Mouse (Mus musculus) kidney, embryonic 16.5 days (tissue): ENCODE data around the gene Dock8. TPM values are rescaled to one million over a fixed set of nuclear protein-coding genes. Genes with fewer than 3 reads are reported as not detected.
A peak's percentile ranks its signal among the peaks of the same experiment; 100 is the strongest.

Source experiments
- ATAC-seq: fragments of 200-750 bp; cut with Nextera tagmentation; 2 replicates; pipeline ENCODE4 v1.8.0; 2017; ENCODE audit warnings: moderate TSS enrichment; ENCODE audit not compliant: low FRiP score, low TSS enrichment
- H3K27ac ChIP-seq: fragments of 300-500 bp; sonication (generic); 2 replicates; pipeline ENCODE4 v1.5.1; 2014; ENCODE audit warnings: low read length
- H3K27me3 ChIP-seq: fragments of 300-500 bp; sonication (generic); 2 replicates; pipeline ENCODE4 v1.6.1; 2014; ENCODE audit warnings: low read length, control low read depth, mixed read lengths; ENCODE audit not compliant: insufficient read depth
- H3K36me3 ChIP-seq: fragments of 300-500 bp; sonication (generic); 2 replicates; pipeline ENCODE4 v1.6.1; 2014; ENCODE audit warnings: low read length, control low read depth, mixed read lengths; ENCODE audit not compliant: insufficient read depth
- H3K4me1 ChIP-seq: fragments of 300-500 bp; sonication (generic); 2 replicates; pipeline ENCODE4 v1.6.1; 2014; ENCODE audit warnings: low read length, control low read depth, mixed read lengths; ENCODE audit not compliant: insufficient read depth
- H3K4me2 ChIP-seq: fragments of 300-500 bp; sonication (generic); replicated peaks from 2 replicates; pipeline ENCODE4 v1.6.1; 2014; ENCODE audit warnings: low read depth, low read length
- H3K4me3 ChIP-seq: fragments of 300-500 bp; sonication (generic); 2 replicates; pipeline ENCODE4 v1.5.1; 2014; ENCODE audit warnings: mild to moderate bottlenecking, low read length
- H3K9ac ChIP-seq: fragments of 300-500 bp; sonication (generic); replicated peaks from 2 replicates; pipeline ENCODE4 v1.6.1; 2014; ENCODE audit warnings: low read length
- H3K9me3 ChIP-seq: fragments of 300-500 bp; sonication (generic); 2 replicates; pipeline ENCODE4 v1.6.1; 2016; ENCODE audit warnings: low read length, control low read depth
- WGBS: fragments of 180-500 bp; shearing (Covaris S2); extraction: QIAGEN DNeasy Blood & Tissue Kit; methylation state at CpG from one replicate; pipeline ENCODE4 v1.1.7; 2014; 5-methylcytosine and 5-hydroxymethylcytosine counted together
- polyA plus RNA-seq: library from polyadenylated mRNA; unstranded; fragments of >200 nt; fragmentation: Nextera tagmentation; extraction: Ambion mirVana; gene quantifications from 2 replicates; pipeline ENCODE4 v1.2.1, GENCODE M21; 2015

The Dock8 gene
- polyA plus RNA-seq, 1 experiment from 2014 or later, result 3.9 TPM

DNA sequence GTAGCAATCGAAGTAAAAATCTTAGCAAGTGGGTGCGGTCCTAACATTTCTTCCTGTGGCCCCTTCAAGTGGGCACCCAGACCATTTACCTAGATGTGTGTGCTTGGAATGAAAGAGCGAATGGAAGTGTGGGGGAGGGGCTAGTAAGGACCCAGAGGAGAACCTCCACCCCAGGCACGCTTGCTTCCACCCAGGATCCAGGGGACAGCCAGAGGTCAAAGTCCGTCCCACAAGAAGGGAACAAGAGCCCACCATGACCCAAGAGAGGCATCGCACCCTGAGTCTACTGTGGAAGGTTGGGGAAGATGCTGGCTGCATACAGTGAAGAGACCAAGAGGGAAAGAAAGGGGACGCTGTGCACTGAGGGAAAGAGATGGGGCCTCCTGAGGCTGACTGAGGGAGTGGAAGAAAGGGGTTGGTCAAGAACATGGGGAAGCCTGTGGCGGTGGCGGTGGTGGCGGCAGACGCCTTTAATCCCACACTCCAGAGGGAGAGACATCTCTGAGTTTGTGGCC lies 209.3 kb downstream of the Dock8 start:
- Histone ChIP-seq H3K36me3 (no peaks in the 10 kb centered on the region), H3K9ac (no peak overlapping the region), H3K27me3 (no peaks in the 10 kb centered on the region), H3K4me1 (peaks cover 25% of the 10 kb centered on the region), H3K4me3 (no peak overlapping the region), H3K27ac (no peak overlapping the region), H3K9me3 (peaks cover 10% of the 10 kb centered on the region; the same call in 1 of the 2 replicates), H3K4me2 (no peak overlapping the region)
- no peak for ATAC-seq
- WGBS, result 81% methylated on average over 11 of the region's 11 CpGs

DNA sequence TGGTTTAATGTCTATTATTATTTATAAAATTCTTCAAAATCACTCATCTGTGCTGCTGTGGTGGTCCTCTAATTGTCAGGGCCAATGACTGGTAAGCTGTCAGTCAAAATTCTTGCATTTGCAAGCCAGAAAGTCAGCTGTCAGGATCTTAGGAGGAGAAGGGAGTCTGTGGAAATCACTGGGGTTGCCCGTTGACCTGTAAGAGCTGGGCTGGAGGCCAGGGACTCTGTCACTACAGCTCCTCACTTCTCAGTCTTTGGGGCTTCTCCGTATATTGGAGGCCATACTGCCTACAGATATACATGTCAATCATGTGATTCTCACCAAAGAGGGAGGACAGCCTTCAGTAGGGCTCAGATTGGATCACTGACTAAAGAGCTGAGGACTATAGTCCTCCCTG lies 221.3 kb downstream of the Dock8 start:
- Histone ChIP-seq H3K27ac (peak overlapping the region; percentile 57; the same call in 1 of the 2 replicates), H3K4me3 (no peak overlapping the region), H3K9ac (no peak overlapping the region), H3K4me1 (peaks cover 10% of the 10 kb centered on the region; the same call in 1 of the 2 replicates), H3K36me3 (no peaks in the 10 kb centered on the region), H3K4me2 (no peak overlapping the region), H3K9me3 (0 out of 2 replicates have a peak, but pooled peaks cover 2% of the 10 kb centered on the region), H3K27me3 (no peaks in the 10 kb centered on the region)
- ATAC-seq, result no peak
- WGBS, result 55% methylated on average over 2 of the region's 2 CpGs

DNA sequence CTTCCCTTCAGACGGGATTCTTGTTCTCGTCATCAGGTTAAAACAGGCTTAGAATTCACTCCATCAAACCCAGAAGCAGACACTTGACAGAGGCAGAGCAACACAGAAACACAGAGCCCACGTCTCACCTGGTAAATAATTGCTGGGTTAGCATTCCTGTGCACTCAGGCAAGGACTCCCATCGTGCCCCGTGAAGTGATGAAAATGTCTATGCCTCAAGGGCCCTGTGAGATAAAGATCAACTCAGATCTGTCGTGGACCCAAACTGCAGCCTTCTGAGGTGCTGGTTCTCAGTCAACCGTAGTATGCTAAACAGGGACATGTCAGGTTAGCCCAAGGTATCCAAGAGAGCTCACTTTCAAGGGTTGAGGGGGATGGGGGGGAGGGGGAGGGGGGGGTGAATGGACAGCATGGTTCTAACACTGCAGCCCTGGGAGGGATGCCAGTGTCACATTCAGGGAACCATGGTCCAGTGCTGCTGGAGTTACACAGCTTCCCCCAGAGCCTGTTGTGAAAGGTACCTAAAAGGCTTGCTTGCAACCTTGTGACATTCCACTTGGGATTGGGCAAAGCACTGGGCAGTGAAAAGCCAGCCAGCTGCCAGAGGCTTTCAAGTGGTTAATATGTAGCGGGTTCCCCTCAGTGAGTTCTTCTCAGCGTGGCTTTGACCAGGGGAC lies 222.8 kb downstream of the Dock8 start:
- peak; percentile 91 for ATAC-seq
- peak overlapping the region; percentile 89 for H3K27ac ChIP-seq
- no peaks in the 10 kb centered on the region for H3K27me3 ChIP-seq
- H3K4me1 ChIP-seq, result peaks cover 6% of the 10 kb centered on the region; the same call in 1 of the 2 replicates
- 0 out of 2 replicates have a peak, but pooled peaks cover 2% of the 10 kb centered on the region for H3K9me3 ChIP-seq
- no peak overlapping the region for H3K9ac ChIP-seq
- 47% methylated on average over 9 of the region's 9 CpGs for WGBS
- H3K4me2 ChIP-seq, result peak overlapping the region; percentile 23; the same call in 1 of the 2 replicates
- H3K4me3 ChIP-seq, result no peak overlapping the region
- H3K36me3 ChIP-seq, result no peaks in the 10 kb centered on the region

DNA sequence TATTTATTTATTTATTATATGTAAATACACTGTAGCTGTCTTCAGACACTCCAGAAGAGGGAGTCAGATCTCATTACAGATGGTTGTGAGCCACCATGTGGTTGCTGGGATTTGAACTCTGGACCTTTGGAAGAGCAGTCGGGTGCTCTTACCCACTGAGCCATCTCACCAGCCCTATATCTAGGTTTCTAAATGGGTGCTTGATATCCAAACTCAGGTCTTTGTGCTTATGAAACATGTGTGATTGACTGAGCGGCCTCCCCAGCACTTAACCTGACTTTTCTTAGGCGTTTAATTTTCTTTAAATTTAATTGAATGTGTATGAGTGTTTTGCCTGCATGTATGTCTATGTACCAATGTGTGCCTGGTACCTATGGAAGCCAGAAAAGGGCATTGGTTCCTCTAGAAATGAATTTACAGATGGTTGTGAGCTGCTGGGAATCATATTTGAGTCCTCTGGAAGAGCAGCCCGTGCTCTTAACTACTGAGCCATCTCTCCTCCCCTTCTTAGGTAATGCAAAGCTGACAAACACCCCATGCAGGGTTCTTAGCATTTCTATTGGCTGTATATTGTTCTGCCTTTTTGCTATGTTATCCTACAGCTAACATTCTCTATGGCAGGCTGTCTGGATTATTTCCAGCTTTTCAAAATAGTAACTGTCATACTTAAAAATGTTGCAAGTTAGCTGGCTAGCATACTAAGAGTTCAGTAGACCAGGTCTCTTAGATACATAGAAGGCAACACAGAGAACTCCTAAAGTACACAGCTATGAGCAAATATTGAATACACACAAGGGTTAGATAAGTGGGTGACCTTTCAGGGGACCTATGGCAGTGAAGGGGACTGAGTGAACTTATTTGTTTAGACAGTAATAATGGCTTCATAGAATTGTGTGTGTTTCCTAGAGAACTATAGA lies 231.0 kb downstream of the Dock8 start:
- peaks cover 4% of the 10 kb centered on the region; the same call in 1 of the 2 replicates for H3K27me3 ChIP-seq
- WGBS, result 77% methylated on average over 4 of the region's 4 CpGs
- no peak overlapping the region for H3K27ac ChIP-seq
- no peaks in the 10 kb centered on the region for H3K4me1 ChIP-seq
- no peaks in the 10 kb centered on the region for H3K36me3 ChIP-seq
- H3K9ac ChIP-seq, result no peak overlapping the region
- H3K4me3 ChIP-seq, result no peak overlapping the region
- no peak for ATAC-seq
- H3K9me3 ChIP-seq, result no peaks in the 10 kb centered on the region
- H3K4me2 ChIP-seq, result no peak overlapping the region

DNA sequence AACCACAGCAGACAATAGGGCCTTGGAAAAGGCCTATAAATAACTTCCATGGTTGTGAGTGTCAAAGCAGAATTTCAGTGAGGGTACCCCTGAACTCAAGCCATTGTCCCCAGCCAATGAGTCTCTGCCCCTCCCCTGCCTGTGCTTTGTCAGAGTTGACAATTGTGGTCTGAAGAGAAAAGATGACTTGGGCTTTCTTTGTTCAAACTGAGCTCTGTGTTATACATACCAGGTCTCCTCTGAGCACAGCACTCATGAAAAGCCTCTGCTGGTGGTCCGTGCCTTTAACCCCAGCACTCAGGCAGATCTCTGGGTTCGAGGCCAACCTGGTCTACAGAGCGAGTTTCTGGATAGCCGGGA lies 231.6 kb downstream of the Dock8 start:
- no peaks in the 10 kb centered on the region for H3K36me3 ChIP-seq
- H3K4me3 ChIP-seq, result no peak overlapping the region
- H3K9me3 ChIP-seq, result no peaks in the 10 kb centered on the region
- H3K4me2 ChIP-seq, result no peak overlapping the region
- WGBS, result 65% methylated on average over 4 of the region's 4 CpGs
- peaks cover 7% of the 10 kb centered on the region; the same call in 1 of the 2 replicates for H3K27me3 ChIP-seq
- H3K4me1 ChIP-seq, result no peaks in the 10 kb centered on the region
- ATAC-seq, result no peak
- H3K9ac ChIP-seq, result no peak overlapping the region
- no peak overlapping the region for H3K27ac ChIP-seq

DNA sequence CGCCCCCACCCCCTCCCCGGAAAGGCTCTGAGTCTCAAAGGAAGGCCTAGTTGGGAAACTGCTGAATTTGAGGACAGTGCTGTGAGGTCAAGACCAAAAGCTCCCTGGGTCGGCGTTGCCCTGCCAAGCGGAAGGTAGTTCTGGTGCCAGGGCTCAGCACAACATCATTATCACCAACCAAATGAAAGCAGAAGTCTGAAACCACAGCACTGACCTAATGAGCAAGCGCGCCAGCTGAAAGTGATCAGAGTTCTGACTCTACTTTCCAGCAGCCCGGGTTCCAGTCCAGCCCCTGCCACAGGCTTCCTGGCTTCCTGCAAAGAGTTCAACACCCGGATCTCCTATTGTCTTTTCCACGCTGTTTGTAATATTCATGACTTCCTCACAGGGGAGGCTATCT lies 232.7 kb downstream of the Dock8 start:
- no peak for ATAC-seq
- 56% methylated on average over 10 of the region's 10 CpGs for WGBS
- Histone ChIP-seq H3K36me3 (no peaks in the 10 kb centered on the region), H3K27me3 (peaks cover 10% of the 10 kb centered on the region; the same call in 1 of the 2 replicates), H3K27ac (no peak overlapping the region), H3K4me3 (no peak overlapping the region), H3K4me2 (no peak overlapping the region), H3K9me3 (no peaks in the 10 kb centered on the region), H3K9ac (no peak overlapping the region), H3K4me1 (0 out of 2 replicates have a peak, but pooled peaks cover 5% of the 10 kb centered on the region)

DNA sequence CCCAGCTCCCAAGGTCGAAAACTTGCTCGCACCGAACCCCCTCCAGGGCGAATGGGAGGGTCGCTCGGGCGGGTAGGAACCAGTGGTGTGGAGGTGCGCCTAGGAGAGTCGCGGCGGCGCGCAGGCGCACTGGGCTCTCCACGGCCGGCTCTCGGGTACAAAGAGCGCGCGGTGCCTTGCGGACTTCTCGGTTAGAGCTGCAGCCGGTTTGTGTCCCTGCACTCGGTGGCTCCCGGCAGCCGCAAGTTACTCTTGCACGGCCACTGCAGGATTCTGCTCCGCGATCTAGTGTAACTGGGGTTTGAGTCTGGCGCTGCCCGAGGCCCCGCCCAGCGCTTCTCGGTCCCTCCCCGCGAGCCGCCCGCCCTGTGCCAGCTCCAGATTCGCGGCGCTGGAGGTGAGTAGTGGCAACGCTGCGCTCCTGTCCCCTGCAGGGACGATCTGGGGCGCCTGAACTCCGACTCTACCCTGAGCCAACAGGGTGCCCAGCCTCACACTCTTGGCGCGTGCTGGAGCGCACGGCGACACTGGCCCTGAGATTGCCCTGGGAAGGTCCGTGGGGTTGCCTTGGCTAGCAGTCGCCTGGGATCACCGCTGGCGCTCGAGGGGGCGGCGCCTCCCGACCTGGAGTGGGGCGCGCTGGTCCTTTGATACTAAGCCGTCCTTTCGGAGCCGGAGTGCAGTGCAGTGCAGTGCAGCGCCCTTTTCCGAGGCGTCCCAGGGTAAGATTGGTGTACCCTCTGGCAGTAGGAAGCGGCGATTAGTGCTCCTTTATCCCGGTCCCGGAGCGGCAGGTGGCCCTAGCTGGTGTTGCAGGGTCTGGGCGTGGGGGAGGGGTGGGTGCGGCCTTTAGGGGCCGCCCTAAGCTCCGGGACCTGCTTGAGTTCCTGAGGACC lies 237.5 kb downstream of the Dock8 start, which contains the start of gene Kank1:
TSS of gene Kank1 (plus strand) at position 380 of the 896 bp plus-strand sequence.
- WGBS, result under 1% methylated on average over 74 of the region's 76 CpGs
- Histone ChIP-seq H3K9me3 (no peaks in the 10 kb centered on the region; the same call in 1 of the 2 replicates), H3K9ac (peak within 1 kb of the TSS; percentile 74), H3K27me3 (peaks cover 14% of the 10 kb centered on the region; the same call in 1 of the 2 replicates), H3K4me3 (peak within 1 kb of the TSS; percentile 63), H3K27ac (peak within 1 kb of the TSS; percentile 83), H3K4me1 (peaks cover 8% of the 10 kb centered on the region; the same call in 1 of the 2 replicates), H3K36me3 (no peaks in the 10 kb centered on the region), H3K4me2 (peak within 1 kb of the TSS; percentile 96)
- peak; percentile 93 for ATAC-seq

DNA sequence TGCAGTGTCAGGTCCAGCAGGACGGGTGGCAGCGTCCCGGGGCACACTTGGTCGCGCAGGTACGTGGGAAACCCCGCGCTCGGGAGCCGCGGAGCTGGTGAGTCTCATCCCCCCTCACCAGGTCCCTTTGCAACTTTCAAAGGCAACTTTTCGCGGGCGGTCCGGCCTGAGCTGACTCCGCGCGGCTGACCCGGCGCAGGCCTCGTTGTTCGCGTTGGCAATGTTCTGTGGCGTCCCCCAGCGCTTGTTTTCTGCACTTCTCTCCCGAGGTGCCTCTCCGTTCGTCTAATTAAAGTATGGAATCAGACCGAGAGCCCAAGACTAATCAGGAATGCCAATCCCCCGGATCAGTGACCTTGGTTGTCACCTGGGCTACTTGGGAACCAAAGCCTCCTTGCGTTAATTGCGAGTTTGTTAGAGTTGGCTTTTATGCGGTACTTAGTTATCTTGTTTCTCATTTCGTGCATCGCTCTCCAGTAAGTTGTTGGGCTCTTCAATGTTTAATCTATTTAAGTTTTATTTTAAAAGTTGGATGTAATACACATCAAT lies 238.2 kb downstream of the Dock8 start:
- H3K9ac ChIP-seq, result peak overlapping the region; percentile 74
- 2% methylated on average over 35 of the region's 35 CpGs for WGBS
- H3K27ac ChIP-seq, result peak overlapping the region; percentile 83

More for the DNA sequence above, 238.2 kb downstream of the Dock8 start:
- Histone ChIP-seq H3K36me3 (no peaks in the 10 kb centered on the region), H3K4me3 (peak overlapping the region; percentile 63), H3K4me1 (peaks cover 8% of the 10 kb centered on the region; the same call in 1 of the 2 replicates), H3K4me2 (peak overlapping the region; percentile 96), H3K9me3 (no peaks in the 10 kb centered on the region; the same call in 1 of the 2 replicates), H3K27me3 (peaks cover 14% of the 10 kb centered on the region; the same call in 1 of the 2 replicates)
- peak; percentile 35; the same call in 1 of the 2 replicates for ATAC-seq
